Mouse (Mus musculus): ENCODE measurements around the gene Rab6a. TPM values are rescaled to one million over a fixed set of nuclear protein-coding genes. Genes with fewer than 3 reads are reported as not detected.
A peak's percentile ranks its signal among the peaks of the same experiment; 100 is the strongest.

Rab6a gene
- polyA plus RNA-seq, 1 experiment: 319 TPM

DNA sequence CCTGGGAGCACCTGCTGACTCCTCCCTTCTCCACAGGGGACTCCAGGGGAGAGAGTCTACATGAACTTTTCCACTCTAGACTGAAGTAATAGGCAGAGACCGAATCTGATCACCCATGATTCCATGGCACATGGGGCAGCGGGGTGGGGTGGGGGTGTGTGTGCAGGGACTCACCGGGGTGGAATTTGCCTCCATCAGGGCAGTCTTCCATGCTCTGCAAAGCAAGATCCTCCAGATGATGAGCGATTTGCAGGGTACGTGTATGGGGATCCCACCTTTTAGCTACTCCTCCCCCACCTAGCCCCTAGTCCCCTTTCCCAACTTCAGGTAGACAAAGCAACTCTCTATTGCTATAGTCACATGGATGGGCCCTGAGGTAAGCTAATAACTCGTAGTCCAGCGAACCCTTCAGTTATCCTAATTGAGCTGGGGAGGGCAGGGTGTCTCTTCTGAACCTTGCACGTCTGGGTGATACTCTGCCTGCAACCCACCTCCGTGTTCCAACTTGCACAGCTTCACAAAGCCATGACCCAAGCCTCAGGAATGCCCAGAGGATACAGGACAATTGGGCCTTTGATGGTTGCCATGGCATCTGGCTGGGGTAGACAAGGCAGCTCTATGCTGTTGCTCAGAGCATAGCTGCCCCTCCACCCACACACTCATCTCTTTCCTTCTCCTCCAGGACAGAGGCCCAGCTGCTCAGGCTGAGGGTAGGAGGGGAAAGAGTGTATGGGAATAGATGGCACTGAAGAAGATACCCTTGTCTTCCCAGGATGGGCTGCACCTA, 46.5 kb downstream of the Rab6a start:
- Histone ChIP-seq H3K4me3 (ENCODE audit: insufficient read depth, low read length) (peak overlapping the region; percentile 0; the same call in 1 of the 2 replicates), H3K4me1 (ENCODE audit: control insufficient read depth, insufficient read depth, low read length) (peaks cover 2% of the 10 kb centered on the region; the same call in 1 of the 2 replicates), H3K27ac (ENCODE audit: insufficient read depth, low read length) (peak overlapping the region; percentile 96)
- TF ChIP-seq CTCF (IDR thresholded peaks at IDR 0.05; ENCODE audit: extremely low read depth, insufficient read depth, low read length): no peak
- peak; percentile 72; the same call in 1 of the 2 replicates for TF ChIP-seq POLR2A (IDR thresholded peaks at IDR 0.05; ENCODE audit: extremely low read depth, insufficient read depth, low read length)

DNA sequence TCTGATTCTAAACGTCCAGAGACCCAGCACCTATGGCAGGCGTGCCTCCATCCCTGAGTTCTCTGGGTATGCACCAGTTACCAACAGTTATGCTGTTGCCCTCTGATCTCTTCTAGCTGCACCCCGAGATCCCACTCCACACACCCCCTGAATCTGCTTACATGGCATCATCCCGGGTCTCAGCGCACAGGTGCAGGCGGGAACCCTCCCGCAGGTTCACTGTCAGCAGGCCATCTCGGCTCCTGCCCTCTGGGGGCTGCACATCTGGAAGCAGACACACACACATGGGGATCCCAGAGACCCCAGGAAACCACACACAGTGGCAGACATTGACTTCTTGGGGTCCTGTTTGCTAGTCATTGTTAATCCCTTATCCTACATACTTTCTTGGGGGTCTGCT, 47.2 kb downstream of the Rab6a start:
- Histone ChIP-seq H3K4me3 (ENCODE audit: insufficient read depth, low read length) (peak overlapping the region; percentile 0; the same call in 1 of the 2 replicates), H3K4me1 (ENCODE audit: control insufficient read depth, insufficient read depth, low read length) (peaks cover 2% of the 10 kb centered on the region; the same call in 1 of the 2 replicates), H3K27ac (ENCODE audit: insufficient read depth, low read length) (peak overlapping the region; percentile 96)
- TF ChIP-seq POLR2A (IDR thresholded peaks at IDR 0.05; ENCODE audit: extremely low read depth, insufficient read depth, low read length): no peak
- TF ChIP-seq CTCF (IDR thresholded peaks at IDR 0.05; ENCODE audit: extremely low read depth, insufficient read depth, low read length): no peak

DNA sequence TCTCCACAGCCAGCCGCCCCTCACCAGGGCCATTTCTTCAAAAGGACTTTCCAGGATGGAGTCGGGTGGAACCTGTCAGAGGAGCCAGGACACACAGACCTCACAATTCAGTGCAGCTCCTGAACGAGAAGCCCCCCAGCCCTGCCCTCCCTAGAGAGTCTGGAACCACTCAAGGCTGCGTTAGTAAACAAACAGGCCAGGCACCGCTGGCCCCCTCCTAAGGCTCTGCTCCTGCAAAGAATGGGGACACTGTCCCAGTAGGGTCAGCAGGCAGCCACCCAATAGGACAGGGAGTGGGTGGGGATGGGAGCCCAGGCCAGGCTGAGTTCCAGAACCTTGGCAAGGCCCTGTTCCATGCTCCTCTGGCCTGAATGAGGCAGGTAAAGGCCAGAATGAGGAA, 49.5 kb downstream of the Rab6a start:
- no peaks in the 10 kb centered on the region for H3K4me1 ChIP-seq (ENCODE audit: control insufficient read depth, insufficient read depth, low read length)
- TF ChIP-seq CTCF (IDR thresholded peaks at IDR 0.05; ENCODE audit: extremely low read depth, insufficient read depth, low read length) (no peak), POLR2A (IDR thresholded peaks at IDR 0.05; ENCODE audit: extremely low read depth, insufficient read depth, low read length) (peak; percentile 35; the same call in 1 of the 2 replicates)
- peak overlapping the region; percentile 44 for H3K4me3 ChIP-seq (ENCODE audit: insufficient read depth, low read length)
- peak overlapping the region; percentile 96 for H3K27ac ChIP-seq (ENCODE audit: insufficient read depth, low read length)

DNA sequence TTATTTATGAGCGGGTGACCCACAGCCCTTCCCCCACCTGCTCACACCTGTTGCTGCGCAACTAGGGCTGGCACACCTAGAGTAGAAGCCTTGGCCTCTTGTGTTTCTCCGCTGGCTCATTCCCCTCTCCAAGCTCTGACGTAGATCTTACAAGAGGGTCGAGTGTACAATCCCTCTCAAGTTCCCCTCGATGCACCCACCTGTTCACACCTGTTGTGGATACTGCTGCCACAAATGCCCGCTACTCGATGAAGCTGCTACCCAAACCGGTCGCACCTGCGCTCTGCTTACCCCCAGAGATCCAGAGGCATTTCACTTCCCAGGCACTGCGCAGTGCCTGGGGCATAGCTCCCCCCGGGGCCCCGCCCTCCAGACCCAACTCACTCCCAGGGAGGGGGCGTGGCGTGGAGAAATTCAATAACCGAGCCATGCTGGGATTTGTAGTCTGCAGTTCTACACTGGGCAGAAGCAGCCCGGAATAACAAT, 50.9 kb downstream of the Rab6a start:
- H3K4me3 ChIP-seq (ENCODE audit: insufficient read depth, low read length): peak overlapping the region; percentile 21

DNA sequence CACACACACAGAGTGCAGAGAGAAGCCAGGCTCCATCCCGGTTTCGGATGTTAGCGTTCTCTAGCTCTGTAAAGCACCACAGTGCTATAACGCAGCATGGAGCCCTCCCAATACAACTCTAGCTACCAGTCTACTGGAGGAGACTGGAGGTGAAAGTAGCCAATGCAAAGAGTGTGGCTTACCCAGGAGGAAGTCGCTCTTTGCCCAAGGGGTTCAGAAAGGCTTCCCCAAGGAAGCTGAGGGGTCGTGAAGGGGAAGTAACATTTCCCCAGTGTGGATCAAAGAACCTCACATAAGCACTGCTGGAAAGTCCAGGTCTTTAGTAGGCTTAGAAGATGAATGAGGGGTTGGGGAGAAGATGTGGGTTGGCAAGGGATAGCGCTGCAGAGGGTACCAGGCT, 54.1 kb downstream of the Rab6a start:
- TF ChIP-seq POLR2A (IDR thresholded peaks at IDR 0.05; ENCODE audit: extremely low read depth, insufficient read depth, low read length) (no peak), CTCF (IDR thresholded peaks at IDR 0.05; ENCODE audit: extremely low read depth, insufficient read depth, low read length) (no peak)
- Histone ChIP-seq H3K4me1 (ENCODE audit: control insufficient read depth, insufficient read depth, low read length) (peaks cover 3% of the 10 kb centered on the region), H3K4me3 (ENCODE audit: insufficient read depth, low read length) (no peak overlapping the region), H3K27ac (ENCODE audit: insufficient read depth, low read length) (no peak overlapping the region)

More for the DNA sequence above, 50.9 kb downstream of the Rab6a start:
- peak overlapping the region; percentile 9; the same call in 1 of the 2 replicates for H3K27ac ChIP-seq (ENCODE audit: insufficient read depth, low read length)
- TF ChIP-seq CTCF (IDR thresholded peaks at IDR 0.05; ENCODE audit: extremely low read depth, insufficient read depth, low read length): no peak
- TF ChIP-seq POLR2A (IDR thresholded peaks at IDR 0.05; ENCODE audit: extremely low read depth, insufficient read depth, low read length): peak; percentile 22; the same call in 1 of the 2 replicates
- no peaks in the 10 kb centered on the region for H3K4me1 ChIP-seq (ENCODE audit: control insufficient read depth, insufficient read depth, low read length)

DNA sequence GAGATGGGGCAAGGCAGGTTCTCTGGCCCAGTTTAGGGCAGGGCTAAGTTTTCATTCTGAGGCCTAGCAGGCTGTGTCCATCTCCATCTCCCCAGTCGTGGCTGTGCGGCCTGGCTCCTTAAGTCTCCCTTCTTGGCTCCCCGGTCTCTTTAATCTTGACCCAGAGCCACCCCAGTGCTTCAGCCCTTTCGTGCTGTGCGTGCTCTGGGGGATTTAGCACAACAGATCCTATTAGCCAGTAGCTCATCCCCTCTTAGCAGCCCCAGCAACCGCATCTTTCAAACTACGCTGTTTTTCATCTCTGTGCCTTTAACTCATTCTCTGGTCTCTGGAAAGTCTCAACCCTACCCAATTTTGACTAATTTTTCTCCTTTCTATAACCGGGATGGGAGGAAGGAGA, 55.0 kb downstream of the Rab6a start, which contains the start of gene Plekhb1:
Gene Plekhb1 (minus strand): TSS at position 184 of the 400 bp plus-strand sequence.
- Histone ChIP-seq H3K27ac (ENCODE audit: insufficient read depth, low read length) (no peak within 1 kb of the TSS), H3K4me3 (ENCODE audit: insufficient read depth, low read length) (no peak within 1 kb of the TSS), H3K4me1 (ENCODE audit: control insufficient read depth, insufficient read depth, low read length) (peaks cover 3% of the 10 kb centered on the region)
- TF ChIP-seq CTCF (IDR thresholded peaks at IDR 0.05; ENCODE audit: extremely low read depth, insufficient read depth, low read length): no peak
- TF ChIP-seq POLR2A (IDR thresholded peaks at IDR 0.05; ENCODE audit: extremely low read depth, insufficient read depth, low read length): no peak

DNA sequence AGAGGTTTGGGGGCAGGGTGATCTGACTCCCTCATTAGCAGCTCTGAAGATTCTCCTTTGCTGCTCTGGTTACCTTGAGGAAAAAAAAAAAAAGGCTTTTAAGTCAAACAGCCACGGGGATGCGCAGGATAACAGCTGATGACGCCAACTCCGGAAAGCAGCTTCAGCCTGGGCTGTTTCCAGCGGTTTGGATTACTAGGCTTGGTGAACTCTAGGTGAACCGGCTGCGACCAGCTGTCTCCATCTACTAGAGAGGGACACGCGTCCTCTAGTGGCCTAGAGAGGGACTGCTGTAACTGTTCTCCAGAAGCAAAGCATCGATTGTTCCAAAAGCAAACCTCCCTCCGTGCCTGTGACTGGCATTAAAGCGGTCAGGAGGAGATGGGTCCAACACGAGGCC, 56.0 kb downstream of the Rab6a start:
- H3K4me3 ChIP-seq (ENCODE audit: insufficient read depth, low read length): no peak overlapping the region

DNA sequence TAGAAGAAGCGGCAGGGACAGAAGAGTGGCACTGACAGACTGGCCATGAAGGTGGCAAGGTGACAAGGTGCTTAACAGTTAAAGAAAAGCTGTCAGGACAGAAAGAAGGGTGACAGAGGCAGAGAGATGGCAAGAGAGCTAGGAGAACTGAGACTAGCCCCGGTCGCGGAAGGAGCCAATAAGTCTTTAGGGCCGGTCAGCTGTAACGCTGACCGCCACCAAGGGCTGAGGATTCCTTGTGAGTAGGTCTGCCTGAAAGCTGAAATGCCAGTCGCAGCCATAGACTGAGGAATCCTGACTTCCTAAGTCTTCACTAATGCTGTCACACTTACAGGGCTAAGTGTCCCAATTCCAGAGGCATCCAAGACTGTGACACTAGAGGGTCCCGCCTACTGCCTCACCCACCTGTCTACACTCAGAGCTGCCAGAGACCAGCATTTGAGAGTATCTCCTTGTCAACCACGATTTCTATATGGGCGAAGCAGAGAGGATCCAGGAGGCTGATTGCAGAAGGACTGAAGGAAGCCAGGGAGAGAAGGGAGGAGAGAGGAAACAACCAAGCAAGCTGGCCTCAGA, 56.6 kb downstream of the Rab6a start:
- no peak for TF ChIP-seq CTCF (IDR thresholded peaks at IDR 0.05; ENCODE audit: extremely low read depth, insufficient read depth, low read length)
- TF ChIP-seq POLR2A (IDR thresholded peaks at IDR 0.05; ENCODE audit: extremely low read depth, insufficient read depth, low read length): no peak
- peaks cover 3% of the 10 kb centered on the region for H3K4me1 ChIP-seq (ENCODE audit: control insufficient read depth, insufficient read depth, low read length)
- H3K27ac ChIP-seq (ENCODE audit: insufficient read depth, low read length): no peak overlapping the region
- H3K4me3 ChIP-seq (ENCODE audit: insufficient read depth, low read length): no peak overlapping the region

More for the DNA sequence above, 56.0 kb downstream of the Rab6a start:
- peaks cover 3% of the 10 kb centered on the region for H3K4me1 ChIP-seq (ENCODE audit: control insufficient read depth, insufficient read depth, low read length)
- no peak overlapping the region for H3K27ac ChIP-seq (ENCODE audit: insufficient read depth, low read length)
- TF ChIP-seq CTCF (IDR thresholded peaks at IDR 0.05; ENCODE audit: extremely low read depth, insufficient read depth, low read length) (peak; percentile 96), POLR2A (IDR thresholded peaks at IDR 0.05; ENCODE audit: extremely low read depth, insufficient read depth, low read length) (no peak)

DNA sequence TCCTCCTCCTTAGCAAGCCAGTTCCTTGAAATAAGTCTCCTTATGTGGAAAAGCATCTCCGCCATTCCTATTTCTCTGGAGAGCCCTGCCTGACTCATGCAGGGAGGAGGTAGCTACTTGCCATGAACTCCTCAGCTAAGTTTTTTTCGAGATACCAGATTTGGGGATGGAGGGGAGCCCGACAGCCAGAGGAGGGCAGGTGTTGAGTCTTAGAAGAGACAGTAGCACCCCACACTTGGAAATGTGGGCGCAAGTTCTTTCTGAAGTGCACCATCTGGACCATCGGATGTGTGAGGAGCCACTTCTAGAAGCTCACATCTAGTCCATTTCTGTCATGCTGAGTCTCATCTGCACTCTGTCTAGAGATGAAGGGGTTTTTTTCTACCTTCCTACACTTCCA, 63.4 kb downstream of the Rab6a start:
- Histone ChIP-seq H3K27ac (ENCODE audit: insufficient read depth, low read length) (peak overlapping the region; percentile 51; the same call in 1 of the 2 replicates), H3K4me1 (ENCODE audit: control insufficient read depth, insufficient read depth, low read length) (0 out of 2 replicates have a peak, but pooled peaks cover 3% of the 10 kb centered on the region), H3K4me3 (ENCODE audit: insufficient read depth, low read length) (no peak overlapping the region)
- TF ChIP-seq CTCF (IDR thresholded peaks at IDR 0.05; ENCODE audit: extremely low read depth, insufficient read depth, low read length): no peak
- no peak for TF ChIP-seq POLR2A (IDR thresholded peaks at IDR 0.05; ENCODE audit: extremely low read depth, insufficient read depth, low read length)
